Mouse (Mus musculus) midbrain, embryonic 11.5 days (tissue): ENCODE results near the gene Plekho1. TPM values are rescaled to one million over a fixed set of nuclear protein-coding genes. Genes with fewer than 3 reads are reported as not detected.

Source experiments
- ATAC-seq: fragments of 200-750 bp; cut with Nextera tagmentation; 2 replicates; pipeline ENCODE4 v1.8.0; 2017; ENCODE audit warnings: moderate TSS enrichment, moderate library complexity; ENCODE audit not compliant: low FRiP score
- DNase-seq: peaks from one replicate; pipeline ENCODE4 v3.0.0; 2015; ENCODE audit warnings: low spot score; ENCODE audit errors: missing footprints
- H3K27ac ChIP-seq: fragments of 300-500 bp; sonication (generic); 2 replicates; pipeline ENCODE4 v1.5.1; 2014; ENCODE audit warnings: low read depth, low read length
- H3K27me3 ChIP-seq: fragments of 300-500 bp; sonication (generic); 2 replicates; pipeline ENCODE4 v1.6.1; 2014; ENCODE audit warnings: mild to moderate bottlenecking, low read length, moderate library complexity, mixed read lengths; ENCODE audit not compliant: control insufficient read depth, insufficient read depth
- H3K36me3 ChIP-seq: fragments of 300-500 bp; sonication (generic); 2 replicates; pipeline ENCODE4 v1.6.1; 2014; ENCODE audit warnings: mild to moderate bottlenecking, low read length, moderate library complexity, mixed read lengths; ENCODE audit not compliant: control insufficient read depth, insufficient read depth
- H3K4me1 ChIP-seq: fragments of 300-500 bp; sonication (generic); 2 replicates; pipeline ENCODE4 v1.6.1; 2014; ENCODE audit warnings: low read length; ENCODE audit not compliant: control insufficient read depth, insufficient read depth
- H3K4me2 ChIP-seq: fragments of 300-500 bp; sonication (generic); 2 replicates; pipeline ENCODE4 v1.6.1; 2014; ENCODE audit warnings: mild to moderate bottlenecking, moderate library complexity
- H3K4me3 ChIP-seq: fragments of 300-500 bp; sonication (generic); 2 replicates; pipeline ENCODE4 v1.5.1; 2014; ENCODE audit warnings: low read depth, low read length
- H3K9ac ChIP-seq: fragments of 300-500 bp; sonication (generic); 2 replicates; pipeline ENCODE4 v1.6.1; 2014; ENCODE audit warnings: low read length
- H3K9me3 ChIP-seq: fragments of 300-500 bp; sonication (generic); 2 replicates; pipeline ENCODE4 v1.6.1; 2016; ENCODE audit warnings: low read length; ENCODE audit not compliant: control insufficient read depth
- WGBS: fragments of 180-500 bp; shearing (Covaris S2); extraction: QIAGEN DNeasy Blood & Tissue Kit; methylation state at CpG from one replicate; pipeline ENCODE4 v1.1.7; 2014; 5-methylcytosine and 5-hydroxymethylcytosine counted together
- polyA plus RNA-seq: library from polyadenylated mRNA; unstranded; fragments of >200 nt; fragmentation: Nextera tagmentation; extraction: Ambion mirVana; gene quantifications from 2 replicates; pipeline ENCODE4 v1.2.1, GENCODE M21; 2014

The Plekho1 gene
- polyA plus RNA-seq, 1 experiment from 2014 or later: 70.7 TPM

- 91% methylated on average over 1 of the region's 1 CpGs for WGBS
- Histone ChIP-seq H3K4me3 (no peak overlapping the region), H3K9ac (no peak overlapping the region), H3K4me2 (no peak overlapping the region), H3K36me3 (peaks cover 36% of the 10 kb centered on the region), H3K27me3 (no peaks in the 10 kb centered on the region), H3K4me1 (peaks cover 22% of the 10 kb centered on the region), H3K27ac (no peak overlapping the region), H3K9me3 (no peaks in the 10 kb centered on the region; the same call in 1 of the 2 replicates)
- ATAC-seq (no peak), DNase-seq (no peak)
Measured at GRCm38 (mm10) chr3:95988138-95988537, 7.7 kb downstream of the Plekho1 start.

DNA sequence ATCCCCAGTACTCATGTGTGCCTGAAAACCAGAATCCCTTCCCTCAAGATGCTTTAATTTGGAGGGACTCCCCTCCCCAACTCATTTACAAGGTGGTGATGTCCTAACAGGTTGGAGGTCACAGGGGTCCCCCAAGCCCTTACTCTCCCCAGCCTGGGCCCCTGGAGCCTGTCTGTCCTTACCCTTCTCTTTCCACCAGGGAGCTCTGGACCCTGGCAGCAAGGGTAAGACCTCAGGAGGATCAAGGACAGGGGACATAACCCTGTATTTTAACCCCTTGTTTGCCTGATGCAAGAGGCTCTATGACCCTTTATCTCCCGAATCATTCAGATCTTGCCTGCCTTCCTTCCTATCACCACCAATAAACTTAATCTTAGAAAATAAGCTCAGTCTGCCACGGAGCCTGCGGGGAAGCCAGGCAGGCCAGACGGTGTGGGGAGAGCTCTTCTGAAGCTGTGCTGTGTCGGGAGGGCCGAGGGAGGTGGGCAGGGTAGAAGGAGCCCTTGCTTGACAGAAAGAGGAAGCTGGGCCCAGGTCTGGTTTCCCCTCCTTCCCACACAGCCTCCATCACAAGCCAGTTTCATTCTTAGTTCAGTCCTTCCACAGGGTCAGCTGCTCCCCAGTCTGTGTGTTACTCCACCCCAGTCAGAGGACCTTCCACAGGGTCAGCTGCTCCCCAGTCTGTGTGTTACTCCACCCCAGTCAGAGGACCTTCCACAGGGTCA lies 8.3 kb downstream of the Plekho1 start:
- WGBS: 78% methylated on average over 6 of the region's 6 CpGs
- no peak for DNase-seq
- Histone ChIP-seq H3K4me3 (no peak overlapping the region), H3K9me3 (no peaks in the 10 kb centered on the region; the same call in 1 of the 2 replicates), H3K9ac (no peak overlapping the region), H3K27ac (no peak overlapping the region), H3K4me2 (no peak overlapping the region), H3K27me3 (no peaks in the 10 kb centered on the region), H3K4me1 (peaks cover 18% of the 10 kb centered on the region), H3K36me3 (peaks cover 36% of the 10 kb centered on the region)
- no peak for ATAC-seq

DNA sequence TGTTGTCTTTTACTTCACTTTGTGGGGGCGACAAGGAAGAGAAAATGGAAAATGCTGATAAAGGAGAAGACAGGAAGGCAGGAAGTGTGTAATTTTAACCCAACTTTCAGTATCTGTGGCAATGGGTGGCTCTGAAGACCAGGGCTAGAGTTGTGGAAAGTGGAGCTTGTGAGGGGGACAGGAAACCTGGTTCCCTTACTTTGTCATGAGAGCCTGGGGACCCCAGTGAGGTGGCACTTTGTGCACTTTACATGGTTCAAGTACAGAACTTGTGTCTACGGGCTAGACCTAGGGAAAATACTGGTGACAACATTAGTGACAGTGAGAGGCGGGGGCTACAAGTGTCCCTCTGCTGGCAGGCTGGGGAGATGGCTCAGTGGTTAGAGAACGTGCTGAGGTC lies 8.8 kb downstream of the Plekho1 start:
- H3K36me3 ChIP-seq: peaks cover 32% of the 10 kb centered on the region
- no peak overlapping the region for H3K4me2 ChIP-seq
- H3K9ac ChIP-seq: no peak overlapping the region
- peaks cover 18% of the 10 kb centered on the region for H3K4me1 ChIP-seq
- no peak overlapping the region for H3K27ac ChIP-seq
- 69% methylated on average over 4 of the region's 4 CpGs for WGBS
- no peak overlapping the region for H3K4me3 ChIP-seq
- no peaks in the 10 kb centered on the region for H3K27me3 ChIP-seq
- no peaks in the 10 kb centered on the region; the same call in 1 of the 2 replicates for H3K9me3 ChIP-seq
- DNase-seq (no peak), ATAC-seq (no peak)

DNA sequence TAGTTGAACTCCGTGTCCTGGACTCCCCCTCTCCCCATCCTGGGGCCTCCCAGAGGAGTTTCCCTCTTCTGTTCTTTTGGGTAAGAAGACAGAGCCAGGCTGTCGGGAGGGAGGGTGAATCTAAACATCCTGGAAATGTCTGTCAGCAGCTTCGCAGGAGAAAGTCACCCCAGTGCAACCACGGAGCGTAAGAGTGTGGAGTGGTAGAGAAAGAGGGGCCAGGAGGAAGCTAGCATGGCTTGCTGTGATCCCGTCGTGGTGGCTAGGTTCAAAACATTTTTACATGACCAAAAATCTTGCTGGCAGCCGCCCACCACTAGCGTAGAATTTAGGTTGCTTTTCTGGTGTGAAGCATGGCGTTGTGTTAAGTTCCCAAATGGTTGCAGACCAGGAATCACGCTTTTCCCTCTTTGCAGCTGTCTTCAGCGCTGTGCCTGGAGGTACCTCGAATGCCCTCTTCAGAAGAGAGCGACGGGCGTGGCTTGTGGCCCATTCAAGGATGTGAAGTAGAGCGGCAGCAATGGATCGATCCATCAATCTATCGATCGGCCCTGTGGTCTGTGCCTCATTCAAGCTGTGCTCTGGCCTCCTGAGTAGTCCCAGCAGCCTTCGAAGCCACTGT lies 9.7 kb downstream of the Plekho1 start:
- Histone ChIP-seq H3K4me1 (peaks cover 18% of the 10 kb centered on the region), H3K9me3 (no peaks in the 10 kb centered on the region; the same call in 1 of the 2 replicates), H3K9ac (peak overlapping the region; percentile 56), H3K4me2 (peak overlapping the region; percentile 43), H3K4me3 (peak overlapping the region; percentile 6; the same call in 1 of the 2 replicates), H3K27ac (peak overlapping the region; percentile 42; the same call in 1 of the 2 replicates), H3K27me3 (no peaks in the 10 kb centered on the region), H3K36me3 (peaks cover 25% of the 10 kb centered on the region)
- peak; percentile 57; the same call in 1 of the 2 replicates for ATAC-seq
- peak; percentile 93 for DNase-seq
- 2% methylated on average over 21 of the region's 21 CpGs for WGBS

- peaks cover 18% of the 10 kb centered on the region for H3K36me3 ChIP-seq
- ATAC-seq: peak; percentile 83
- peak; percentile 91 for DNase-seq
- peak overlapping the region; percentile 43 for H3K4me2 ChIP-seq
- H3K4me1 ChIP-seq: peaks cover 18% of the 10 kb centered on the region
- peak overlapping the region; percentile 6; the same call in 1 of the 2 replicates for H3K4me3 ChIP-seq
- no peaks in the 10 kb centered on the region; the same call in 1 of the 2 replicates for H3K9me3 ChIP-seq
- peak overlapping the region; percentile 56 for H3K9ac ChIP-seq
- H3K27ac ChIP-seq: peak overlapping the region; percentile 42
- 2% methylated on average over 12 of the region's 12 CpGs for WGBS
- no peaks in the 10 kb centered on the region for H3K27me3 ChIP-seq
Measured at GRCm38 (mm10) chr3:95985209-95986000, 10.4 kb downstream of the Plekho1 start.

- Histone ChIP-seq H3K4me1 (peaks cover 18% of the 10 kb centered on the region), H3K9me3 (no peaks in the 10 kb centered on the region; the same call in 1 of the 2 replicates), H3K9ac (no peak overlapping the region), H3K36me3 (peaks cover under 1% of the 10 kb centered on the region; the same call in 1 of the 2 replicates), H3K27ac (no peak overlapping the region), H3K27me3 (no peaks in the 10 kb centered on the region), H3K4me3 (no peak overlapping the region), H3K4me2 (no peak overlapping the region)
- DNase-seq (no peak), ATAC-seq (no peak)
- WGBS: 91% methylated on average over 4 of the region's 4 CpGs
Measured at GRCm38 (mm10) chr3:95982129-95982528, 13.7 kb downstream of the Plekho1 start.

GRCm38 (mm10) chr3:95980276-95980970 lies 15.4 kb downstream of the Plekho1 start:
- no peaks in the 10 kb centered on the region for H3K36me3 ChIP-seq
- 82% methylated on average over 12 of the region's 12 CpGs for WGBS
- H3K9me3 ChIP-seq: no peaks in the 10 kb centered on the region; the same call in 1 of the 2 replicates
- H3K9ac ChIP-seq: no peak overlapping the region
- ATAC-seq: no peak
- no peaks in the 10 kb centered on the region for H3K27me3 ChIP-seq
- H3K27ac ChIP-seq: no peak overlapping the region
- H3K4me2 ChIP-seq: no peak overlapping the region
- H3K4me3 ChIP-seq: no peak overlapping the region
- DNase-seq: no peak
- H3K4me1 ChIP-seq: peaks cover 6% of the 10 kb centered on the region

GRCm38 (mm10) chr3:95978265-95978664 lies 17.5 kb downstream of the Plekho1 start:
- H3K36me3 ChIP-seq: no peaks in the 10 kb centered on the region
- no peak overlapping the region for H3K4me2 ChIP-seq
- peaks cover 4% of the 10 kb centered on the region for H3K4me1 ChIP-seq
- DNase-seq (no peak), ATAC-seq (no peak)
- 0 out of 2 replicates have a peak, but pooled peaks cover 2% of the 10 kb centered on the region for H3K27me3 ChIP-seq
- no peak overlapping the region for H3K27ac ChIP-seq
- no peak overlapping the region for H3K4me3 ChIP-seq
- H3K9ac ChIP-seq: no peak overlapping the region
- WGBS: 87% methylated on average over 9 of the region's 9 CpGs
- no peaks in the 10 kb centered on the region for H3K9me3 ChIP-seq
